Mouse (Mus musculus) embryo, embryonic 9.5 days (tissue): Measurements from ENCODE around the gene Lpcat1.

Experiments used
- DNase-seq: peaks from one replicate; pipeline ENCODE4 v3.0.0-alpha.2; 2017; ENCODE audit errors: extremely low spot score

Gene Lpcat1

DNA sequence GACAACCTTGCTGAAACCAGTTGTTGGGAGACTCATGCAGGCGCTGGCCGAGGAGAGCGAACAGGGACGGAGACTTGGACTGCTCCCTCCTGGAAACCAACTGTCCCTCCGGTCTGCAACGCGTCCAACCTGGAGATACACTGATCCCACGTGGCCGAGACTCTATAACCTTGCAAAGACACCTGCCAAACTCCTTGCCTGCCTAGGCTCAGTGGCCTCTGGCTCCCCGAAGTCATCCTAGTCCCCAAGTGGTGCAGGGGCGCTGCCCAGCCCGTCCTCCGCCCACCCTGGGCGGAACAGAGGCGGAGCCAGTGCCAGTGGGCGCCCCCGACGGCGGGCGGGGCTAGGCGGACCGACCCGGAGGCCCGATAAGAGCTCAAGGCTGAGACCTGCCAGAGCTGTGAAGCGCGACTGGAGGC, 69.4 kb downstream of the Lpcat1 start, which contains the start of gene Slc6a3:
TSS of gene Slc6a3 (plus strand) at position 345 of the 419 bp plus-strand sequence.
- peak; percentile 55 for DNase-seq

DNA sequence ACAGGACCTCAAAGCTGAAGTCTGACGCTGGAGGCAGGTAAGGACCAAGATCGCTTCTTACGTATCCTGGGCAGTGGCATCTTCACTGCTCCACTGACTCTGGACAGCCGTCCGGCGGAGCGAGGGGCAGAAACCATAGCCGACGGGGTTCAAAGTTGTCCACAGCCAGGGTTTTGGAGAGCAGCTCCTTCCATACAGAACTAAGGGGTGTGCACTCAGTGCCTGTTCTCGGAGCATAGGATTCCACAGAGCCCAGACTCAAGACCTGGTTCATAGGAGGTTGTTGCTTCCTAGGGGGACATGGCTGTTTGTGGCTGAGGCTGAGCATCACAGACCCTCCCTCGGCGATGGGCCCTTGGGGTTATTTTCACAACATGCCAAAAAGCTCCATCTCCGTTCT, 69.8 kb downstream of the Lpcat1 start:
- no peak for DNase-seq

DNA sequence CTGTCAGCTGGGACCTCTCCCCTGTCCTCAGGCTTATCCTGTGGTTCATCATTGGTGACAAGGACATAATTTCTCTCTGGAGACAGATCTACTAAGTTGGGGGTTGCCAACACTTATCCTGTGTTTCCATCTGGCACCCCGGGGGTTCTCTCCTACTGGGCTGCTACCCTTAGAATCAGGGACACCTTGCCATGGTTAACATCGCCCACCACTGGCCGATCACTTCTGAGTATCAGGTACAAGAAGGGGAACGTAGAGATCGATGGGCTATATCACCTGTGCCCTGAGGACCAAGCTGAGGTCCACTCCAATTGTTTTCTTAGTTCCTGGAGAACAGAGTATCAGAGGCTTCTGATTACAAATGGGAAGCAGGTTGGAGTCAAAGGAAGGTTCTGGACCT, 97.2 kb downstream of the Lpcat1 start:
- DNase-seq, result no peak
